Mouse (Mus musculus) liver, postnatal 0 days (tissue): ENCODE data around the gene Fgf15.

Experiments
- CTCF ChIP-seq: sonication (generic); IDR thresholded peaks from 2 replicates; pipeline ENCODE4 v1.5.1; 2016; ENCODE audit warnings: antibody characterized with exemption, low read depth
- EP300 ChIP-seq: IDR thresholded peaks from 2 replicates; pipeline ENCODE4 v1.6.1; 2016; ENCODE audit warnings: antibody characterized with exemption, low read depth, mild to moderate bottlenecking

DNA sequence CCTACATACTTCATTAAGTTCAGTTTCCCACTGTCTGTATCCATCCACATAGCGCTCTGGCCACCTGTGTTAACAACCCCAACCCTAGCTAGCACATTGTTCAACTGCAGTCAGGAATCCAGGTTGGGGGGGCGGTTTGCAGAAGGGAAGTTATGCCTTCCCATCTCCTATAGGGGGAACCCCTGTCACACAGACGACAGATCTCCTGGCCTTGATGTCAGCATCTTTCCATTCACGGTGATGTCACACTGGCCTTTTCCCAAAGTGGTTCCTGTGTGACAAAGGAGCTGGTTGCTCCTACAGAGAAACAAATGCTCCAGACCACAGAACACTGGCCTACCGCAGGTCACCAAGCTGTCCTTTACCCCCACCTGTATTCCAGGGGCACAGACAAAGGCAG is 39.2 kb downstream of the Fgf15 start:
- peak; percentile 63 for TF ChIP-seq CTCF
- no peak for TF ChIP-seq EP300
